Mouse (Mus musculus): Measurements from ENCODE around the gene Gria4. TPM values are rescaled to one million over a fixed set of nuclear protein-coding genes. Genes with fewer than 3 reads are reported as not detected.

The Gria4 gene
- polyA plus RNA-seq, 1 experiment from 2014 or later, result 14.8 TPM

DNA sequence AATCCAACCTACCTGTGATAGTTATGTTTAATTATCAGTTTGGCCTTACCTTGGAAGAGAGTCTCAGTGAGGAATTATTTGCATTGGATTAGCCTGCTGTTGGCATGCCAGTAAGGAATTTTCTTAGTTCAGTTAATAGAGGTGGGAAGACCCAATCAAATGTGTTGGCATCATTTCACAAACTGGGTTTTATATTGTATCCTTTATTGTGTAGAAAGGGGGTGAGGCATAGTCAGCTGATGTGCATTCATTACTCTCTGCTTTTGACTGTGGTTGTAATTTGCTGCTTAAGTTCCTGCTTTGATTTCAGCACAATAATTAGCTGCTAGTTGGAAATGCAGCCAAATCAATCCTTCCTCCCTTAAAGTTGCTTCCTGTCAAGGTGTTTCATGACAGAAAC is 83.7 kb downstream of the Gria4 start:
- no peaks in the 10 kb centered on the region for H3K27me3 ChIP-seq (replicated peaks; ENCODE audit: control insufficient read depth, insufficient read depth, low read length)
- no peak overlapping the region for H3K4me3 ChIP-seq (ENCODE audit: low read depth, low read length)
- ATAC-seq (peak; percentile 83), DNase-seq (ENCODE audit: low spot score) (peak; percentile 70)
- H3K27ac ChIP-seq (ENCODE audit: low read depth, low read length), result no peak overlapping the region
- H3K4me1 ChIP-seq (ENCODE audit: control insufficient read depth, insufficient read depth, low read length), result no peaks in the 10 kb centered on the region
- no peaks in the 10 kb centered on the region for H3K36me3 ChIP-seq (ENCODE audit: control insufficient read depth, insufficient read depth, low read length)
- H3K4me2 ChIP-seq (ENCODE audit: low read length), result no peak overlapping the region
- H3K9ac ChIP-seq (ENCODE audit: low read length), result no peak overlapping the region
- H3K9me3 ChIP-seq (replicated peaks; ENCODE audit: control insufficient read depth, low read length), result no peaks in the 10 kb centered on the region

DNA sequence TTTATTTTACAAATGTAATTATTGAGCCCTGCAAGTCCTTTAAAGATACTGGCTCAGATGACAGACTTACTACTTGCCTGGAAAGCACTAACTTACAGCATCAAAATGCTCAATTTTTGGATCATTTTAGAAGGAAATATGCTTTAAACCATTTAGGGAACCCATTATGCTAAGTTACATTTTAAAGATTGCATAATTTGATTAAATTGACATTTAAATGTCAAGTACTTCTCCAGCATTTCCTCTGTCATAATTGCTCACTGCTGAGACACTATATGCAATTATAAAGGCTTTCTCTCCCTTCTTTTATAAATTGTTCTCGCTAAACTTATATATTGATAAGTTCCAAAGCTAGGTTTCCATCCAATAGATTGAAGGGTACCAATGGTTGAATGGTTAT is 108.9 kb downstream of the Gria4 start:
- H3K4me1 ChIP-seq (ENCODE audit: control insufficient read depth, insufficient read depth, low read length), result no peaks in the 10 kb centered on the region
- no peak for ATAC-seq
- H3K27ac ChIP-seq (ENCODE audit: low read depth, low read length), result no peak overlapping the region
- WGBS, result 81% methylated on average over 1 of the region's 1 CpGs
- no peak overlapping the region for H3K4me2 ChIP-seq (ENCODE audit: low read length)
- H3K27me3 ChIP-seq (replicated peaks; ENCODE audit: control insufficient read depth, insufficient read depth, low read length), result no peaks in the 10 kb centered on the region
- DNase-seq (ENCODE audit: low spot score), result peak; percentile 4
- H3K9ac ChIP-seq (ENCODE audit: low read length), result no peak overlapping the region
- no peaks in the 10 kb centered on the region for H3K9me3 ChIP-seq (replicated peaks; ENCODE audit: control insufficient read depth, low read length)
- no peak overlapping the region for H3K4me3 ChIP-seq (ENCODE audit: low read depth, low read length)
- no peaks in the 10 kb centered on the region for H3K36me3 ChIP-seq (ENCODE audit: control insufficient read depth, insufficient read depth, low read length)

DNA sequence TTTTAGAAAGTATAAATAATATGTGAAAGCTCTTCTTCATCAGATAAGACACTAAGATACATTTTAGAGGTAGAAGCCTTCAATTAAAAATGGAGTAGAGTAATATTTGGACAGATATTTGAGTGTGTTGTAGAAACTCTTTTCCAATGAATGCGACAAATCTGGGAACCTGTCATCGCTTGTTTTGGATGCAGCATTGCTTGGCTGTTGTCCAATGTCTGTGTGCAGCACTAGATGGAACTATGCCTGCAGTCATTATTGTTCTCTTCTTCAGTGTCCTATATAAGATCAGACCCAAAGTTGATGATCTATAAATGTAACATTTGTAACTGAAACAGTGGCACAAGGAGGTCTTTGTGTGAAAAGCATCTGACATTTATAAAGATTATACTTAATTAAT is 115.8 kb downstream of the Gria4 start:
- Histone ChIP-seq H3K36me3 (ENCODE audit: control insufficient read depth, insufficient read depth, low read length) (no peaks in the 10 kb centered on the region), H3K9ac (ENCODE audit: low read length) (no peak overlapping the region), H3K4me2 (ENCODE audit: low read length) (no peak overlapping the region), H3K4me1 (ENCODE audit: control insufficient read depth, insufficient read depth, low read length) (no peaks in the 10 kb centered on the region), H3K27ac (ENCODE audit: low read depth, low read length) (no peak overlapping the region), H3K4me3 (ENCODE audit: low read depth, low read length) (no peak overlapping the region), H3K9me3 (replicated peaks; ENCODE audit: control insufficient read depth, low read length) (no peaks in the 10 kb centered on the region), H3K27me3 (replicated peaks; ENCODE audit: control insufficient read depth, insufficient read depth, low read length) (no peaks in the 10 kb centered on the region)
- DNase-seq (ENCODE audit: low spot score), result peak; percentile 75
- ATAC-seq, result peak; percentile 66; the same call in 1 of the 2 replicates
- 48% methylated on average over 2 of the region's 2 CpGs for WGBS

DNA sequence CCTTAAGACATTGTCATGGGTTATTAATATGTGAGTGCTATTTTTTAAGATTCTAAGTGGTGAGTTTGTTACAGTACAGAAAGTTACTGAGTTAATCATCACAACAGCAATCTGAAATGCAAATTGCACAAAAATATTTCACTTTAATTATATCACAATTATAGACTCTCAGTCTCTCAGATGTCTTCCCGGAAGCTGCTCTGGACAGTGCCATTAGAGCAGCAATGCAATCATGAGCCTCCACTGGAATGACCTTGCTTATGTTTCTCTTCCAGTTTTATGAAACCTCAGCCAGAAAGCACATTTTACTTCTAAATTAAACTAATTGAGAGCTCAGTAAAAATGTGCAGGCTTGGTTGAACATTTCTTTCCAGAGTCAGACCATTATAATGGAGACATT is 116.9 kb downstream of the Gria4 start:
- Histone ChIP-seq H3K4me2 (ENCODE audit: low read length) (no peak overlapping the region), H3K4me1 (ENCODE audit: control insufficient read depth, insufficient read depth, low read length) (no peaks in the 10 kb centered on the region), H3K9me3 (replicated peaks; ENCODE audit: control insufficient read depth, low read length) (no peaks in the 10 kb centered on the region), H3K9ac (ENCODE audit: low read length) (no peak overlapping the region), H3K36me3 (ENCODE audit: control insufficient read depth, insufficient read depth, low read length) (no peaks in the 10 kb centered on the region), H3K27ac (ENCODE audit: low read depth, low read length) (no peak overlapping the region), H3K27me3 (replicated peaks; ENCODE audit: control insufficient read depth, insufficient read depth, low read length) (no peaks in the 10 kb centered on the region), H3K4me3 (ENCODE audit: low read depth, low read length) (no peak overlapping the region)
- no peak for ATAC-seq
- WGBS, result 83% methylated on average over 1 of the region's 1 CpGs
- DNase-seq (ENCODE audit: low spot score), result no peak

DNA sequence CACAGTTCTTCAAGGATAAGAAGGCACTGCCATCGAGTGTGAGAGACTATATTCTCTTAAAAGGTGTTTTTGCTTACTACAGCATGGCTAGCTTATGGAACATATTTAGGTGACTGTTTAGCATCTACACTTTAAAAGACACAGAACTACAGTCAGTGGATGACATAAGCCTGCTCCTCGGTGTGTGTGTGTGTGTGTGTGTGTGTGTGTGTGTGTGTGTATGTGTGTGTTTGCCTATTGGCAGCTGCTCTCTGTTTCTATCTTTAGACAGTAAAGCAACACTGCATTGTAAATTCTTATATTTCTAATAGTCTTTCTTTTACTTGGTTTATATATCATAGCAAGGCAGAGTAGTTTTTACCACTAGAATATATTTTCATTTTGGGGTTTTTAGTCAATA is 130.3 kb downstream of the Gria4 start:
- Histone ChIP-seq H3K36me3 (ENCODE audit: control insufficient read depth, insufficient read depth, low read length) (no peaks in the 10 kb centered on the region), H3K4me2 (ENCODE audit: low read length) (no peak overlapping the region), H3K27me3 (replicated peaks; ENCODE audit: control insufficient read depth, insufficient read depth, low read length) (no peaks in the 10 kb centered on the region), H3K9ac (ENCODE audit: low read length) (no peak overlapping the region), H3K4me3 (ENCODE audit: low read depth, low read length) (no peak overlapping the region), H3K27ac (ENCODE audit: low read depth, low read length) (no peak overlapping the region), H3K9me3 (replicated peaks; ENCODE audit: control insufficient read depth, low read length) (no peaks in the 10 kb centered on the region), H3K4me1 (ENCODE audit: control insufficient read depth, insufficient read depth, low read length) (no peaks in the 10 kb centered on the region)
- ATAC-seq (no peak), DNase-seq (ENCODE audit: low spot score) (no peak)
- 79% methylated on average over 2 of the region's 2 CpGs for WGBS

DNA sequence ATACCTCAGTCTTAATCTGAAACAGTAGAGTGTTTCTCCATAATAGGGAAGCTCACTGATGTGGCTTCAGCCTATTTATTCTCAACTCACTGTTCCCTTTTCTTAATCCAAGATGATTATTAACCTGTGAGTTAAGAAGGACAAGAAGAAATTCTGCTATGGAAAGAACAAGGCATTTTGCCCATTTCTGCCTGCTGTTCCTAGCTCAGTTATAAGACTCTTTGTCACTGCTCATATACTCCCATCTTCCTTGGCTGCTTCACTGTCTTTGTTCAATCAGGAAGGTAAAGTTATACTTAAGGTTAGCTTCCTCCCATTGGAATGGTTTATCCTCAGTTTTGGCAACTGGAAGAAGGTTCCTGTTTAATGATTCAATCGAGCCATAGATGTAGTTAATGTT is 133.6 kb downstream of the Gria4 start:
- H3K27me3 ChIP-seq (replicated peaks; ENCODE audit: control insufficient read depth, insufficient read depth, low read length), result no peaks in the 10 kb centered on the region
- H3K9ac ChIP-seq (ENCODE audit: low read length), result no peak overlapping the region
- H3K27ac ChIP-seq (ENCODE audit: low read depth, low read length), result no peak overlapping the region
- no peaks in the 10 kb centered on the region for H3K4me1 ChIP-seq (ENCODE audit: control insufficient read depth, insufficient read depth, low read length)
- no peaks in the 10 kb centered on the region for H3K9me3 ChIP-seq (replicated peaks; ENCODE audit: control insufficient read depth, low read length)
- H3K4me2 ChIP-seq (ENCODE audit: low read length), result no peak overlapping the region
- DNase-seq (ENCODE audit: low spot score), result no peak
- no peak for ATAC-seq
- H3K36me3 ChIP-seq (ENCODE audit: control insufficient read depth, insufficient read depth, low read length), result no peaks in the 10 kb centered on the region
- H3K4me3 ChIP-seq (ENCODE audit: low read depth, low read length), result no peak overlapping the region
- 91% methylated on average over 1 of the region's 1 CpGs for WGBS

DNA sequence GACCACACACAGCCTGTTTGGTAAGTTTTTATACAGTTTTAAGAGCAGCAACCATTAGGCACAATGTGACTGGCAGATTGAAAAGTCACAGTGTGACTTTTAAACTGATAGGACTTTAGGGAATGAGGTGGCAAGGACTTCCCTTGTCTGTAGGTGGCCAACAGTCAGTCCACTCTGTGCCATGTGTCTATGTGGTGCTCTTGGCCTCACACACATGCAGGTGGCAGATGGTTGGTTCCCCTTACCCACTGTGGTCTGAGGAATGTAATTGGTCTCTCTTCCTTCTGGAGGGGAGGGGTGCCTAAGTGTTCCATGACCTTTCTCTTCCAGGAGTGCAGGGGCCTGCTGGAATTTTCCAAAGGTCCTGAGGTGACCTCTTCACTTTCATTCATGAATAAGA is 137.1 kb downstream of the Gria4 start:
- no peak overlapping the region for H3K27ac ChIP-seq (ENCODE audit: low read depth, low read length)
- DNase-seq (ENCODE audit: low spot score) (no peak), ATAC-seq (no peak)
- no peak overlapping the region for H3K9ac ChIP-seq (ENCODE audit: low read length)
- no peaks in the 10 kb centered on the region for H3K4me1 ChIP-seq (ENCODE audit: control insufficient read depth, insufficient read depth, low read length)
- H3K27me3 ChIP-seq (replicated peaks; ENCODE audit: control insufficient read depth, insufficient read depth, low read length), result no peaks in the 10 kb centered on the region
- H3K9me3 ChIP-seq (replicated peaks; ENCODE audit: control insufficient read depth, low read length), result no peaks in the 10 kb centered on the region
- H3K4me3 ChIP-seq (ENCODE audit: low read depth, low read length), result no peak overlapping the region
- no peaks in the 10 kb centered on the region for H3K36me3 ChIP-seq (ENCODE audit: control insufficient read depth, insufficient read depth, low read length)
- H3K4me2 ChIP-seq (ENCODE audit: low read length), result no peak overlapping the region

DNA sequence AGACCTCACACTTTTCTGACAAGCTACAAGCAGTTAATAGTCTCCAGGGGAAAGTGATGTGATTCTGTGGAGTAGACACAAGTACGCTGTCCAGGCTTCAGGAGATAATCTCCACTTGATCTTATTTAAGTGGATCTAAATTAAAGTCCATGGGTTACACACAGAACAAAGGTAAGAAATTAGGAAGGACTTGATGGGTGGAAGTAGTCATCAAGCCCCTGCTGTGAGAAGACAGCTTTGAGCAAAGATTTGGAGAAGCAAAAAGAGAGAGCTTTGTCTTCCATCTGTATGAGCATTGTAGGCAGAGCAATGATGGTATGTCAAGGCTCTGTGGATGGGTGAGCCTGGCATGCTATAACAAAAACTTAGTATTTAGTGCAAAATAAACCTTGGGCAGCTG is 141.7 kb downstream of the Gria4 start:
- no peak for ATAC-seq
- Histone ChIP-seq H3K9me3 (replicated peaks; ENCODE audit: control insufficient read depth, low read length) (no peaks in the 10 kb centered on the region), H3K27ac (ENCODE audit: low read depth, low read length) (no peak overlapping the region)

DNA sequence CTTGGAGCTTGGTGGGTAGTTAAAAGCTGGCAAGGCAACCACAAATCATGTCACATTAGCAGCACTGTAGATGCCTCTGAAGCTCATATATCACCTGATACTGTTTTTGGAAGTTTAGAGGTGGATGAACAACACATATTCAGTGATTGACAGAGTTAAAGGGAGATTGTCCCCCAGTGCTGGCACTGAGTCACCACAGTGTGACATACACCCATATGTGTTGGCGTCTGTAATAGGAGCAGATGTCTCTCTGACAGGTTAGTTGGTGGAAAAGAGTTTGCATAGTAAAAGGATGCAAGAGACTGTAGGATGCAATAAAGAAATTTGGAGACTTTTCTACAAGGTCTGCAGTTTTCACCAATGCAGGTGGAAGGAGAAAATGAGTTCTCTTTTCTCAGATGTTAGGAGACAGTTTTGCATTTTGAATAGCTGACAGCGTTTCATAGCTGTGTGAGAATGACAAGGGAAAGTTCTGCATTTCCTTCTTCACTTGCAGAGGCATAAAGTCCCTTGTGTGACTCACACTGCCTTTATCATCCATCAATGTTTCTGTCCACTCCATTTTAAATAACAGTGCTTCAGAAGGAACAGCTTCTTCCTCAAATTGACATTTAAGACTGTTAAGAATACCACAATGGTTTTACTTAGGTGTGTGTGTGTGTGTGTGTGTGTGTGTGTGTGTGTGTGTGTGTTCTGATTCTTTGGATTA is 156.7 kb downstream of the Gria4 start:
- H3K9me3 ChIP-seq (replicated peaks; ENCODE audit: control insufficient read depth, low read length), result no peaks in the 10 kb centered on the region
- no peak overlapping the region for H3K27ac ChIP-seq (ENCODE audit: low read depth, low read length)
- ATAC-seq (peak; percentile 75; the same call in 1 of the 2 replicates), DNase-seq (ENCODE audit: low spot score) (peak; percentile 52)
- no peaks in the 10 kb centered on the region for H3K4me1 ChIP-seq (ENCODE audit: control insufficient read depth, insufficient read depth, low read length)
- H3K36me3 ChIP-seq (ENCODE audit: control insufficient read depth, insufficient read depth, low read length), result no peaks in the 10 kb centered on the region
- WGBS, result 78% methylated on average over 2 of the region's 2 CpGs
- no peak overlapping the region for H3K9ac ChIP-seq (ENCODE audit: low read length)
- H3K4me3 ChIP-seq (ENCODE audit: low read depth, low read length), result no peak overlapping the region
- H3K4me2 ChIP-seq (ENCODE audit: low read length), result no peak overlapping the region
- no peaks in the 10 kb centered on the region for H3K27me3 ChIP-seq (replicated peaks; ENCODE audit: control insufficient read depth, insufficient read depth, low read length)

More for the DNA sequence above, 141.7 kb downstream of the Gria4 start:
- Histone ChIP-seq H3K27me3 (replicated peaks; ENCODE audit: control insufficient read depth, insufficient read depth, low read length) (no peaks in the 10 kb centered on the region), H3K36me3 (ENCODE audit: control insufficient read depth, insufficient read depth, low read length) (no peaks in the 10 kb centered on the region), H3K9ac (ENCODE audit: low read length) (no peak overlapping the region), H3K4me1 (ENCODE audit: control insufficient read depth, insufficient read depth, low read length) (no peaks in the 10 kb centered on the region), H3K4me3 (ENCODE audit: low read depth, low read length) (no peak overlapping the region), H3K4me2 (ENCODE audit: low read length) (no peak overlapping the region)
- 46% methylated on average over 1 of the region's 1 CpGs for WGBS
- no peak for DNase-seq (ENCODE audit: low spot score)

All from forebrain, embryonic 14.5 days (tissue).